Mouse (Mus musculus) midbrain, embryonic 11.5 days (tissue): ENCODE results near the gene Edem3. TPM values are rescaled to one million over a fixed set of nuclear protein-coding genes. Genes with fewer than 3 reads are reported as not detected.
"Not testable (repeated sequence)": the region's sequence is repeated elsewhere in the genome, so short reads cannot be mapped to it uniquely, and the experiment has no call there.

Experiments used
- ATAC-seq: fragments of 200-750 bp; cut with Nextera tagmentation; 2 replicates; pipeline ENCODE4 v1.8.0; 2017; ENCODE audit warnings: moderate TSS enrichment, moderate library complexity; ENCODE audit not compliant: low FRiP score
- DNase-seq: peaks from one replicate; pipeline ENCODE4 v3.0.0; 2015; ENCODE audit warnings: low spot score; ENCODE audit errors: missing footprints
- H3K27ac ChIP-seq: fragments of 300-500 bp; sonication (generic); 2 replicates; pipeline ENCODE4 v1.5.1; 2014; ENCODE audit warnings: low read depth, low read length
- H3K27me3 ChIP-seq: fragments of 300-500 bp; sonication (generic); 2 replicates; pipeline ENCODE4 v1.6.1; 2014; ENCODE audit warnings: mild to moderate bottlenecking, low read length, moderate library complexity, mixed read lengths; ENCODE audit not compliant: control insufficient read depth, insufficient read depth
- H3K36me3 ChIP-seq: fragments of 300-500 bp; sonication (generic); 2 replicates; pipeline ENCODE4 v1.6.1; 2014; ENCODE audit warnings: mild to moderate bottlenecking, low read length, moderate library complexity, mixed read lengths; ENCODE audit not compliant: control insufficient read depth, insufficient read depth
- H3K4me1 ChIP-seq: fragments of 300-500 bp; sonication (generic); 2 replicates; pipeline ENCODE4 v1.6.1; 2014; ENCODE audit warnings: low read length; ENCODE audit not compliant: control insufficient read depth, insufficient read depth
- H3K4me2 ChIP-seq: fragments of 300-500 bp; sonication (generic); 2 replicates; pipeline ENCODE4 v1.6.1; 2014; ENCODE audit warnings: mild to moderate bottlenecking, moderate library complexity
- H3K4me3 ChIP-seq: fragments of 300-500 bp; sonication (generic); 2 replicates; pipeline ENCODE4 v1.5.1; 2014; ENCODE audit warnings: low read depth, low read length
- H3K9ac ChIP-seq: fragments of 300-500 bp; sonication (generic); 2 replicates; pipeline ENCODE4 v1.6.1; 2014; ENCODE audit warnings: low read length
- H3K9me3 ChIP-seq: fragments of 300-500 bp; sonication (generic); 2 replicates; pipeline ENCODE4 v1.6.1; 2016; ENCODE audit warnings: low read length; ENCODE audit not compliant: control insufficient read depth
- WGBS: fragments of 180-500 bp; shearing (Covaris S2); extraction: QIAGEN DNeasy Blood & Tissue Kit; methylation state at CpG from one replicate; pipeline ENCODE4 v1.1.7; 2014; 5-methylcytosine and 5-hydroxymethylcytosine counted together
- polyA plus RNA-seq: library from polyadenylated mRNA; unstranded; fragments of >200 nt; fragmentation: Nextera tagmentation; extraction: Ambion mirVana; gene quantifications from 2 replicates; pipeline ENCODE4 v1.2.1, GENCODE M21; 2014

The Edem3 gene
- polyA plus RNA-seq, 1 experiment from 2014 or later, result 22.0 TPM

DNA sequence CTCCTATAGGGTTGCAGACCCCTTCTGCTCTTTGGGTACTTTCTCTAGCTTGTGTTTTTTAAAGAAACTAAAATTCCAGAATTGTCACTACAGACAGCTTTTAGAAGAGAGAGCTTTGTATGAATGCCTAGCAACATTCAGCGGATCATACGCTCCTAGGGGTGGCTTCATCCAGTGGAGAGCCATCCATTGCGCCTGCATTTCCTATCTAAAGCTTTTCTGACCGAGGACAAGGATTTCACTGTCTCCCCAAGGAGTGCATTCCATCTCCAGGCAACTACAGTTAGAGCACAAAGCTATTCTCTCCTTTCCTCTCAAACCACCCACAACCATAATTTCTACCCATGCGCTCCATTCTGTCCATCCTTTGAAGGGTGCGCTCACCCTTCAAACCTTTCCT lies 28.8 kb upstream of the Edem3 start:
- no peak overlapping the region for H3K27ac ChIP-seq
- ATAC-seq, result no peak
- no peaks in the 10 kb centered on the region for H3K27me3 ChIP-seq
- H3K36me3 ChIP-seq, result no peaks in the 10 kb centered on the region
- no peak overlapping the region for H3K9ac ChIP-seq
- no peaks in the 10 kb centered on the region for H3K9me3 ChIP-seq
- WGBS, result 76% methylated on average over 6 of the region's 6 CpGs
- H3K4me1 ChIP-seq, result no peaks in the 10 kb centered on the region
- DNase-seq, result no peak
- H3K4me3 ChIP-seq, result no peak overlapping the region
- no peak overlapping the region for H3K4me2 ChIP-seq

DNA sequence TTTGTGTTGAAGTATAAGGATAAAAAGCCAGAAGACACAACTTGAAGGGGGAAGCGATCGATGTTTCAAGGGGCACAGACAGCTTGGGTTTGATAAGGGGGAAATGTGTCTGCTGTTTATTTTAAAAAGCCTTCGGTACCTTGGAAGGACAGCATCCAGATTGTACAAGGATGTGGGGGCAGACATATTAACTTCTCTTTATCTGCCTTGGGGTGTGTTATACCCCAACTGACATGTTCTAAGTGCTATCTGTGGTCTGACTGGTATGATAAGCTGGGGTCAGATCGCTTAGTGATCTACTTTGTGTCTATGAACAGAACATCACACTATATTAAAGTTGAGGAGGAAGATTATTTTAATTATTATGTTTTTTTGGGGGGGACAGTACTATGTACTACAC lies 27.0 kb upstream of the Edem3 start:
- H3K9ac ChIP-seq, result no peak overlapping the region
- H3K4me1 ChIP-seq, result no peaks in the 10 kb centered on the region
- no peak for DNase-seq
- no peaks in the 10 kb centered on the region for H3K36me3 ChIP-seq
- 92% methylated on average over 4 of the region's 4 CpGs for WGBS
- H3K27me3 ChIP-seq, result no peaks in the 10 kb centered on the region
- H3K9me3 ChIP-seq, result no peaks in the 10 kb centered on the region
- no peak overlapping the region for H3K4me2 ChIP-seq
- no peak overlapping the region for H3K27ac ChIP-seq
- no peak overlapping the region for H3K4me3 ChIP-seq
- no peak for ATAC-seq

DNA sequence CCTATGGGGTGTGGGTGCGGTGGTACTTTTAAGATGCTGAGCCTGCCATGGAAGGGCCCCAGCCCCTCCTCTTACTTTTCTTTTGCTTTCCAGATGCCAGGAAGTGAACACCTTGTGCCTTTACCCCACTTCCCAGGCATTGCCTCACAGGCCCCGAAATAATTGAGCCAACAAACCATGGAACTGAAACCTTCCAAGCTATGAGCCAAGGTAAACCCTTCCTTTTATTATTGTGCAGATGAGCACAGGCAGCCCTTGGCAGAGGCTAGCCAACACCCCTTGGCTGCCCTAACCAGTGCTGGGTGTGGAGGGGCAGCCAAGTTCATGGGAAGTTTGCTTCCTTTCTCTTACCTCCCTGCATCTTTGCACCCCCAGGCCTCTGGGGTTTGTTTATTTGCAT lies 18.0 kb upstream of the Edem3 start:
- WGBS, result 90% methylated on average over 2 of the region's 2 CpGs
- Histone ChIP-seq H3K4me3 (no peak overlapping the region), H3K36me3 (no peaks in the 10 kb centered on the region), H3K9ac (no peak overlapping the region), H3K27me3 (no peaks in the 10 kb centered on the region), H3K9me3 (no peaks in the 10 kb centered on the region), H3K4me2 (no peak overlapping the region), H3K4me1 (no peaks in the 10 kb centered on the region), H3K27ac (no peak overlapping the region)
- DNase-seq (no peak), ATAC-seq (no peak)

DNA sequence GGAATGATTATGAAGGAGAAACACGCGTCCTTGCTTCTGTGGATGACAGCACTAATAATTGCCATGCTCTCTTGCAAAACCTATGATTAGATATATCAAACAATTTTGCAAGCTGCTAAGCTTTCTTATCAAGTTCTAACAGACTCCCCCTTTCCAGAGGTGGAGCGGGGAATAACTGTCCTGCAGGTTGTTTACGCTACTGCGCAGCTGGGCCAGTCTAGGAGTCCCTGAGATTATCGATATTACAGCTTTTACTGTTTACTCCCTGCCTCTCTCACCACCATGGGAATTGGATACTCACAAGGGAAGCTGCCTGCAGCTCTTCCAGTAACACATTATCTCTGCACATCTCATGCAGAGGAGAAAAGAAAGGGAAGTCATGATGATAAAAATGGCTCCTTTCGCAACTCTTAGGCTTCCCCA lies 14.0 kb upstream of the Edem3 start:
- ATAC-seq (no peak), DNase-seq (no peak)
- 92% methylated on average over 7 of the region's 7 CpGs for WGBS
- no peak overlapping the region for H3K4me2 ChIP-seq
- H3K9ac ChIP-seq, result no peak overlapping the region
- H3K27ac ChIP-seq, result no peak overlapping the region
- no peak overlapping the region for H3K4me3 ChIP-seq
- H3K27me3 ChIP-seq, result no peaks in the 10 kb centered on the region
- H3K9me3 ChIP-seq, result no peaks in the 10 kb centered on the region
- no peaks in the 10 kb centered on the region for H3K36me3 ChIP-seq
- H3K4me1 ChIP-seq, result no peaks in the 10 kb centered on the region

DNA sequence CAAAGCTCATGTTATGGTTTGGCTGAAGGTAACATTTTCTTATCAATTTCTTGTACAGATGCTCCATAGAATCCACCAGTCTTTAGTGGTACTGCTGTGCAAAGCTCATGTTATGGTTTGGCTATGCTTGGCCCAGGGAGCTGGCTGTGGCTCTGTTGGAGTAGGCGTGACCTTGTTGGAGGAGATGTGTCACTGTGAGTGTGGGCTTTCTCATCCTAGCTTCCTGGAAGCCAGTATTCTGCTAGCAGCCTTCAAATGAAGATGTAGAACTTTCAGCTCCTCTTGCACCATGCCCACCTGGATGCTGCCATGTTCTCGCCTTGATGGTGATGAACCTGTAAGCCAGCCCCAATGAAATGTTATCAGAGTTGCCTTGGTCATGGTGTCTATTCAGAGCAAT lies 5.3 kb upstream of the Edem3 start:
- H3K27me3 ChIP-seq, result not testable (repeated sequence)

DNA sequence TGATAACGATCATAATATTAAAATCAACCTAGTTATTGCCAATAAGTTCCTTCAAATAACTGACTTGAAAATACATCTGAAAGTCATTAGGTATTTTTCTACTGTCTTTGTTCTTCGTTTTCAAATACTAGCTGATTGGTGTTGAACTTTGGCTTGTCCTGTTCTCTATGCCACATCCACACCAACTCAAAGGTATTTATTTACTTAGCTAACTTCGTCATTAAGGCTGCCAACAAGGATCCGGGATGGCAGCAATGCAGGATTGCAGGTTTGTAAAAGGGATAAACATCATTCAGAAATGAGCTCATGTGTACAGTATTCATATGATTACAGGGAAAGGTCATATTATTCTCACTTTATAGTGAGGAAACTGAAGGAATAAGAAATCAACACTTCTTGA lies 2.2 kb upstream of the Edem3 start:
- H3K27me3 ChIP-seq, result no peaks in the 10 kb centered on the region
- WGBS, result 77% methylated on average over 4 of the region's 4 CpGs

More for the DNA sequence above, 5.3 kb upstream of the Edem3 start:
- not testable (repeated sequence) for H3K27ac ChIP-seq, H3K4me2 ChIP-seq, H3K36me3 ChIP-seq, H3K9ac ChIP-seq, H3K4me1 ChIP-seq, DNase-seq, H3K9me3 ChIP-seq, H3K4me3 ChIP-seq, ATAC-seq
- WGBS, result 91% methylated on average over 2 of the region's 2 CpGs

DNA sequence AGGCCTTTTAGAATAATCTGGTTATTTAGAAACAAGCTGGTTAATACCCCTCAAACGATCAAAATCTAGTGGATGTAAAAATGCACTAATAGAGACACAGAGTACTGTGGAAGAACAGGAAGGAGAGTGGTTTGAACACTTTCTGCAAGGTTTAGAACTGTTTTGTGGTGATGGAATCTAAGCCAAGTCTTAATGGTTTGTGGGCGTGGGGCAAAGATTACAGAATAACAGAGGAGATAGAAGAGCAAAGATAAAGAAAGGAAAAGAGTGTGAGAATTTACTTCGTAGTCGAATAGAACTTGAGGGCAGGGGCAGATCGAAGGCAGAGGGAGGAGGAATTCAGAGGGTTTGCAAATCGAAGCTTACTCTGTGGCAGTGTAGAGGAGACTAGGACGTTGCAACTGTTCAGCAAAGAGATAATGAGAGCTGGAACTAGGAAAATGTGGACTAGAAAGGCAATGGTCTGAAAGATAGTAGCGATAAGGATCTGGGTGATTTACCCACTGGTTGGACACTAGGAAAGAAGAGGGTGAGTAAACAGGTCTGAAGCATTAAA lies 1.7 kb upstream of the Edem3 start:
- H3K9me3 ChIP-seq, result no peaks in the 10 kb centered on the region
- no peak for ATAC-seq
- 84% methylated on average over 8 of the region's 8 CpGs for WGBS
- H3K27ac ChIP-seq, result no peak overlapping the region
- no peak for DNase-seq
- H3K9ac ChIP-seq, result no peak overlapping the region
- H3K4me2 ChIP-seq, result no peak overlapping the region
- H3K4me1 ChIP-seq, result peaks cover 13% of the 10 kb centered on the region
- no peak overlapping the region for H3K4me3 ChIP-seq
- no peaks in the 10 kb centered on the region for H3K27me3 ChIP-seq
- no peaks in the 10 kb centered on the region for H3K36me3 ChIP-seq

More for the DNA sequence above, 2.2 kb upstream of the Edem3 start:
- no peak overlapping the region for H3K9ac ChIP-seq
- ATAC-seq, result no peak
- H3K4me3 ChIP-seq, result no peak overlapping the region
- no peaks in the 10 kb centered on the region for H3K9me3 ChIP-seq
- no peak overlapping the region for H3K4me2 ChIP-seq
- no peak overlapping the region for H3K27ac ChIP-seq
- DNase-seq, result no peak
- H3K4me1 ChIP-seq, result peaks cover 13% of the 10 kb centered on the region
- no peaks in the 10 kb centered on the region for H3K36me3 ChIP-seq

DNA sequence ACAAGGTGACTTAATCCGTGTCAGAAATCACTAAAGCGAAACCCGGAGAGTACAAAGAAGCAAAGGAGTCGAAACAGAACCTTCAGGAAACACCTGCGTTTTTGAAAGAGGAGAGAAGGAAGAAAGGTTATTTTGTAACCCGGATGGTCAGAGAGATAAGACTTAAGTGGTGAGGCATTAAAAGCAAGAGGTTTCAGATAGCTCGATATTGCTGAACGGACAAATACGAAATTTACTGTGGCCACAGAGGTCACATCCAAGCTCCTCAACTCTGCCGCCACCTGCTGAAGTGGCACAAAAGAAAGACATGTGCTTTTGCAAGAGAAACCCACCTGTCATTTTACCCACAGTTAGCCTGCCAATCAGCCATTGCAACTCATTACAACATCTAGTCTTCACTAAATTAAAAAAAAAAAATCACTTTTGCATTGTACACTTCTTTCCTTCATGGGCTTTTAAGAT lies 1.1 kb upstream of the Edem3 start:
- ATAC-seq, result no peak

DNA sequence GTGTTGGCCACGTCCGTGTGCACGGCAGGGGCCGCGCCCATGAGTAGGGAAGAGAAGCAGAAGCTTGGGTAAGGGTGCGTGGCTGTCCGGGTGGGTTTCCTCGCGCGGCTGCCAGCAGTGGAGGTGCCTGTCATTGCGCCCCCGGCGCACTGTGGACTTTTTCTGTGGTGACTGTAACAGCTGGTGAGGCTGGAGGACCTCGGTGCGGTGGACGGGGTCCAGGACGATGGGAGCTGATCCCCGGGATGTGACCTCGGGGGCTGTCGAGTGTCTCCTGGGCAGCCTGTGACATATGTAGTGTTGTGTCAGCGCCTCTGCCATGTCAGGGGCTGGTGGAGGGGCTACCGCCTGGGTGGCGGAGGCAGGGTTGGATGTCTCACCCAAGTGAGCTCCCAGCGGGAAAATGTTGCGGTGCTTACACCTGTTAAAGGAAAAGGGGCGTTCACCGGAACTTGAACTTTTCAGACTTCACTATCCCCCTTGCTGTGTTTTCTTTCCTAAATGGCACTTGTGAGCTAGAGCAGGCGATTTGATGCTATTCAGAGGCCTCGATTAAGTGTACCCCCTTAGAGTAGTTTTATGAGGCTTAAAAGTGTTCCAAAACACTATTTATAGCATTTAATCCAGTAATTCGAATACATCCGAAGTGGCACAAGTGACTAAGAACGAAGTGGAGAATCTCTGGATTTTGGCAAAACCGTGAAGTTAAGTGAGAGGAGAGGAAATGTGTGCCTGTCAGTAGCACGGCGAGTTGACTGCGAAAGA lies 671 bp downstream of the Edem3 start:
- Histone ChIP-seq H3K4me2 (peak overlapping the region; percentile 92), H3K27ac (peak overlapping the region; percentile 65), H3K9me3 (no peaks in the 10 kb centered on the region), H3K27me3 (no peaks in the 10 kb centered on the region), H3K36me3 (no peaks in the 10 kb centered on the region; the same call in 1 of the 2 replicates), H3K4me1 (peaks cover 13% of the 10 kb centered on the region), H3K4me3 (peak overlapping the region; percentile 88), H3K9ac (peak overlapping the region; percentile 80)
- DNase-seq (peak; percentile 92), ATAC-seq (no peak)
- WGBS, result 8% methylated on average over 36 of the region's 36 CpGs

More for the DNA sequence above, 1.1 kb upstream of the Edem3 start:
- H3K9me3 ChIP-seq, result no peaks in the 10 kb centered on the region
- no peaks in the 10 kb centered on the region for H3K36me3 ChIP-seq
- H3K4me2 ChIP-seq, result peak overlapping the region; percentile 51; the same call in 1 of the 2 replicates
- H3K27me3 ChIP-seq, result no peaks in the 10 kb centered on the region
- DNase-seq, result peak; percentile 83
- peaks cover 13% of the 10 kb centered on the region for H3K4me1 ChIP-seq
- no peak overlapping the region for H3K4me3 ChIP-seq
- no peak overlapping the region; the same call in 1 of the 2 replicates for H3K9ac ChIP-seq
- H3K27ac ChIP-seq, result no peak overlapping the region
- 77% methylated on average over 10 of the region's 10 CpGs for WGBS
